Mouse (Mus musculus) retina, embryonic 14.5 days (tissue): ENCODE results near the gene Iffo2.
A peak's percentile ranks its signal among the peaks of the same experiment; 100 is the strongest.

Experiments
- DNase-seq: peaks from one replicate; pipeline ENCODE4 v3.0.0-alpha.2; 2015; ENCODE audit warnings: low spot score

Iffo2 gene

GRCm38 (mm10) chr4:139610954-139611353 is 80.6 kb downstream of the Iffo2 start:
- DNase-seq: no peak

DNA sequence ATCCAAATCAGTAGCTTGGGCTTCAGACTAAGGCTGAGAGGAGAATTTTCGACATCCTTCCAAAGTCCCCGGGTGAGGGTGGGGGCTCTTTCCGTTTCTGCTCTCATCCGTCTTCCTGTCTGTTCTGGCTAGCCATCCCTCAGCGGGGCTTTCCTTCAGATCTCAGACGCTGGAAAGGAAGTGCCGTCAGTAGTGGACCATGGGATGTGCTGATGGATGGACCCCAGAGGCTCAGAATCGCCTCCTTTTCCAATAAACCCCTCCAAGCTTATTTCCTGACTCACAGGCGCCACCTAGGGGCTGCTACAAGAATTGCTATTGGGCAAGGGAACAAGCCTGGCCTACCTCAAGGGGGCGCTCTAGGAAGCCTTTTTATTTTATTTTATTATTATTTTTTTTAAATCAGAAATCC is 81.2 kb downstream of the Iffo2 start:
- peak; percentile 90 for DNase-seq

DNA sequence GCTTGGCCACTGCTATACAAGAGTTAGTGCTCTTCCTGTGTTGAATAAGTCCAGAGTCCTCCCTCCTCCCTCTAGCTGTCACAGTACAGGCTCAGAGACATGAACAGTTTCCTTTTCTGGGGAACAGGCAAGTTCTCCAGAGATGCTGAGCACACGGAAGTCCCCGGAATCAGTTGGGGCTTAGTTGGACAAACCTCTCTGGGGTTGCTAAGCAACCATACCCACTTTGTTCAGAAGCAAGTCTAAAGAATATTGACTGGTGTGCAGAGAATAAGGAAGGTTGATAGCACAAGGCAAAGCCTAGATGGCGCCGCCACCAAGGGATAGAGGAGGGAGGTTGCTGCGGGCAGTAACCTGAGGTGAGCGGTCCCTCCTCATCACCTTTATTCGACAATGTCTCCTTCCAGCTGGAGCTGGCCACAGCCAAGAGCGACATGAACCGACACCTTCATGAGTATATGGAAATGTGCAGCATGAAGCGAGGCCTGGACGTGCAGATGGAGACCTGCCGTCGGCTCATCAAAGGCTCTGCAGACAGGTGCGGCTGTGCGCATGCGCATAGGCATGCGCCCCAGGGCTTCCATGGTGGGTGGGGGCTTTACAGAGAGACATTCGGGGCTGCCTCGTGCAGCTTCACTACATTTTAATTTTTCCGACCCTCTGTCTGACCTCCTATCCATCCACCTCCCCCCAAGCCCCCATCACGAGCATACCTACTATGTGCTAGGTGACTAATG is 84.3 kb downstream of the Iffo2 start:
- no peak for DNase-seq

GRCm38 (mm10) chr4:139616276-139617000 is 86.1 kb downstream of the Iffo2 start:
- DNase-seq: peak; percentile 69

GRCm38 (mm10) chr4:139617001-139617364 is 86.6 kb downstream of the Iffo2 start:
- DNase-seq: no peak

- DNase-seq: no peak
These were observed 89.4 kb downstream of the Iffo2 start for GRCm38 (mm10) chr4:139619765-139620164.

DNA sequence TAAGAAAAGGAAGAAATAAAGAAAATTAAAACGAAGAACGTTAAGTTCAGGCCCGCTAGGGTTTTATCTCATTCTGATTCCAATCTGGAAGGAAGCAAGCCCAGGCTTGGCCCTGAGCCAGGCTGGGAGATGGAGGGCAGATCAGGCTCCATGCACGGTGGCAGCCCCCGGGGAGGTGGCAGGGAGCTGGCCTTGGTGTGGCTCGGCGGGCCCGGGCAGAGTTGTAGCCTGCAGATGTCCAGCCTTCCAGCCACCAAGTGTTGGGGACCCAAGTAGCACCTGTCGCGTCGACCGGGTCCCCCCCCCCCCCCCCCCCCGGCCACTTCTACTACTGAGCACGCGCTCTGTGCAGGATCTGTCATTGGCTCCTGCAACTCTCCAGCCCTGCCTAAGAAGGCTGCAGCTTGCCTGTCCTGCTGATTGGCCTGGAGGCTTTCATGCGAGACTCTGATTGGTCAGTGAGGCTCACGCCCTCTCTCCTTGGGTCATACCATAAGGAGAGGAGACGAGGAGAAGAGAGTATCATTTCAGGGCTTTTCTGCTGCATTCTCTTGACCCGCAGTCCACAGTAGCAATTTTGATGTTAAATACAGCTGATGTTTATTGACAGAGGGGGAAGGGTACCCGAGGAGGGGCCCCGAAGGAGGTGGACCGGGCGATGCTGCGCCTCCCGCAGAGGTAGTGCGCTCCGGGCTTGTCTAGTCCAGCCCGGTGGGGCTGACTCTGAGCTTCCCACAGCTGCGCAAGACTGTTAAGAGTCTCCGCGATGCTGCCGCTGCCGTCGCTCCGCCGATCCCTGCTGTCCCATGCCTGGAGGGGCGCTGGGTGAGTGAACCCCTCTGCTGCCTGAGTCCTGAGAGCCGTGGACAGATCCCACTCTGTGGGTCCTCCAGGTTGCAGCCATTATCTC is 92.3 kb downstream of the Iffo2 start, which contains the start of gene Aldh4a1:
TSS of gene Aldh4a1 (plus strand) at position 494 of the 910 bp plus-strand sequence.
- peak; percentile 94 for DNase-seq

DNA sequence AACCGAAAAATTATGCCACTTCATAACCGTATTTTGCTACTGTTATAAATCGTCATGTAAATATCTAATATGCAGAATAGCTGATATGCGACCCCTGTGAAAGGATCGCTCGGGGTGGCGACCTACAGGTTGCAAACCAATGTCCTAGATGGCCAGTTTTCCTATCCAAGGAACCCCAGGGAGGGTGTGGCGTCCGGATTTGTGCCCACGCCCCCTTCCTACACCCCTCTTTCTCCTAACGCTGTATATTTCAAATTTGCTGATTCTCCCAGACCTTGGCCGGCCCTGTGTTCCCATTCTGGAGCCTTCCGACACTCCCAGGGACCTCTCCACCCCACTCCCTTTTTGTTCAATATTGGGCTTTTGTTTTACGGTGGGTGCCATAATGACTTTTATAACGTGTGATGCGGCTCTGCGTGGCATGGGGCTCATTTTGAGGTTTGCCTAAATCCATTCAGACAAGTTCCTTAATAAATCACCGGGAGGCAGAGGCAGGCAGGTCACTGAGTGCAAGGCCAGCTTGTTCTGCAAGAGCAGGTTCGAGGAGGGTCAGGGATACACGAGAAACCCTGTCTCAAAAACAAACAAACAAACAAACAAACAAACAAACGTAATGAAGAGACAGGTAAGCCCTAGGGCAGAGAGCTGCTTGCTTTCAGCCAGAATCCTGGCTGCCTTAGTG is 93.2 kb downstream of the Iffo2 start:
- no peak for DNase-seq

DNA sequence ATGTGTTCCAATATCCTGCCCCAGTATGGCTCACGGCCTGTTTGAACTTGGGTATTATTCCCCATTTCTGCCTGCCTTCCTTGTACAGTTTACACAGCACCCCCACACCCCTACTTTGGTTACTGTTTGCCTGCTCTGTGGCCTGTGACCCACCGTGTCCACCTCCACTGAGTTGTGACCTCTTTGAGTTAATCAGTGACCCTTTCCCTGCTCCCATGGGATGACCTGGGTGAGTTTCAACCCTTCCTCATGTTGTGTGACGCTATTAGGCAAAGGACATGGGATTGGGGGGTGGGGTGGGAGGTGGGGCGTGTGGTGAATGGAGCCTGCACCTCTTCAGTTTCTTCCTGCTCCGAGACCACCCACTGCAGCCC is 93.8 kb downstream of the Iffo2 start:
- DNase-seq: no peak

- no peak for DNase-seq
These were observed 94.4 kb downstream of the Iffo2 start for GRCm38 (mm10) chr4:139624706-139625105.

GRCm38 (mm10) chr4:139627361-139627760 is 97.0 kb downstream of the Iffo2 start:
- no peak for DNase-seq

GRCm38 (mm10) chr4:139630171-139630570 is 99.8 kb downstream of the Iffo2 start:
- no peak for DNase-seq

- DNase-seq: no peak
These were observed 100.8 kb downstream of the Iffo2 start for GRCm38 (mm10) chr4:139631141-139631540.

DNA sequence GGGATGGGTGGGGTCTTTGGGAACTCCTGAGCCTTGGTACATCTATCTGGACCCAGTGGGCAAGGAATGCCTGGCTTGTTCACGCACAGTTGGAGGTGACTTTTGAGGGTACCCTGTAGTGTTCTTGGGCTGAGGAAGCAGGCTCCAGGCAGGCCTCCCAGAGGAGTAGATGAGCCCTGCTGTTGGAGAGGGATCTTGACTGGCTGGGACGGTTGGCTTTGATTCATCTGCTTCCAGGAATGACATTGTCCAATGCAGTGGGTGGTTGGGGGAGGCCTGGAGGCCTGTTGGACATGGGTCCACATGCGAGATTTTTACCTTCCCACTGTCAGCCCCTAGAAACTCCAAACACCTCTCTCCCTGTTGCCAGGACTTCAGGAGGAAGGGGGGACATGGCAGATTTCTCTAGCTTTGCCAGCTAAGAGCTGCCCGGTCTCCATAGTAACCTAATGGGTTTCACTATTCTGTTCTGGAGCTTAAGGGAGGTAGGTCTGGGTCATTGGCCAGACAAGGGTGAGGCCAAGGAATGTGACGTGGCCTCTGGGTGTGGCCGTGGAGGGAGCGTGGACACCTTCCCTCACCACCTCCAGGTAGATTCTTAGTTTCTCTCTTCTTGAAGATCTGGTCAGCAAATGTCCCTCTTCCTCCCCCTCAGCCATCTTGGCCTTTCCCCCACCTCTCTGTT is 101.4 kb downstream of the Iffo2 start:
- DNase-seq: no peak

DNA sequence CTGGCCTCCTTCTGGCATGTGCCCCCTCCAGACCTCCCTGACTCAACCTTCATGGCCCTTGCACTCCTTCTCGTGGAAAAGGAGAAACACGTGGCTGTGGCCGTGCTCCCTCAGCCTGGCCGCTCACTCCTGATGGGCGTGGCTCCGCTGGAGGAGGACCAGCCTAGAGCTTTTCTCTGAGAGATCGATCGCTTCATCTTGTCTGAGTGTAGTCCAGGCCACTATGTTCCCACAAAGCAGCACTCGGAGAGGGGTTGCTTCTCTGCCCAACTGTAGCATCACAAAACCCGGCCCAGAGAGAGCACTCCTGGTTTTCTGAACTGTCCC is 101.9 kb downstream of the Iffo2 start:
- DNase-seq: no peak

- peak; percentile 81 for DNase-seq
These were observed 106.0 kb downstream of the Iffo2 start for GRCm38 (mm10) chr4:139636373-139636772.

DNA sequence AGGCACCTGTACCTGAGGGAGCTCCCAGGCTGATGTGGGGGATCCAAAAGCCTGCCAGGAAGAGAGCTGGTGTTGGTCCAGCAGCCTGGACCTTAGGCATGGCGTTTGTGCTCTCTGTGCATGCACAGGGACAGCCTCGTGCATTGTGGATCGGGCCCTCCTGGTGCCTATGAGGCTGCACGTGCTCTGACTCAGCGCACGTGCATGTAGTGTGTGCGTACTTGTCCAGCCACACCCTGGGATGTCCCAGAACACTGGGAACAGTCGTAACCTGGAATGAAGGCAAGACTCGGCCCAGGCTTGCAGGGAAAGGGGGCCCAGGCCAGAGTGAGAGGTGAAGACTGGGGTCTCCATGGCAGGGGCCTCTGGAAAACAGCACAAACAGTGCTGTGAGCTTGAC is 107.5 kb downstream of the Iffo2 start:
- DNase-seq: no peak

- DNase-seq: no peak
These were observed 108.0 kb downstream of the Iffo2 start for GRCm38 (mm10) chr4:139638356-139638755.

DNA sequence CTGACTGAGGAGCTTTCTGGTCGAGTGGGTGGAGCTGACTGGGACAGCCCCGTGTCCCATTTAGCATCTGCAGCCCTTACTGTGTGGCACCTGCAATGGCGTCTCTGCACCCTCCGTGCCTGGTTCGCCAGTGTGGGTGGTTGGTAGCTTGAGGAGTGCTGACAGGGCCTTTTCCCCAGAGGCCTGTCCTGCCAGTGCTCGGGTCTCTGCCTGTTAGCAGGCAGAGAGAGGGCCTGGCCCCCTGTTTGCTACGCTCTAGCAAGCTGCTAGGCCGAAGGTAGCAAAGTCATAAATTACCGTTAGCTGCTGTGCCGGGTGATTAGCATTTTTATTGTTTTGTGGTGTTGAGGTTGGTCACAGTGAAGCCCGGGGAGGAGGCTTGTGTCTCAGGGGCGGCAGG is 109.5 kb downstream of the Iffo2 start:
- no peak for DNase-seq

DNA sequence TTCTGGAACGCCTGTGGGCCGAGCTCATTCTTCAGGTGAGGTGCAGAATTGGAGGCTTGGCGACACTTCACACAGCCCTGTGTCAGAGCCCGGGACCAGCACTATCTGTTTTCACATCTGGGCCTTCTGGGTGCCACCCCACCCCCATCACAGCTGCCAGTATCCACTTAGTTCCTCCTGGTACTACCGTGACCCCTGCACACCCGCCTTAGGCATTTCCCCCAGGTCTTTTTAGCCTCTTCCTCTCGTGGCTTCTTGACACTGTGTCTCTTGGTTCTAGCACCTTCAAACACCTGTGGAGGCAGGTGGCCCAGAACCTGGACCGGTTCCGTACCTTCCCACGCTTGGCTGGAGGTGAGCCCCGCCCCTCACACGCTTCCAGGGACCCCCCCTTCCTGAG is 110.0 kb downstream of the Iffo2 start:
- DNase-seq: no peak

GRCm38 (mm10) chr4:139640775-139641174 is 110.4 kb downstream of the Iffo2 start:
- DNase-seq: no peak
